In the genomic region with DNA sequence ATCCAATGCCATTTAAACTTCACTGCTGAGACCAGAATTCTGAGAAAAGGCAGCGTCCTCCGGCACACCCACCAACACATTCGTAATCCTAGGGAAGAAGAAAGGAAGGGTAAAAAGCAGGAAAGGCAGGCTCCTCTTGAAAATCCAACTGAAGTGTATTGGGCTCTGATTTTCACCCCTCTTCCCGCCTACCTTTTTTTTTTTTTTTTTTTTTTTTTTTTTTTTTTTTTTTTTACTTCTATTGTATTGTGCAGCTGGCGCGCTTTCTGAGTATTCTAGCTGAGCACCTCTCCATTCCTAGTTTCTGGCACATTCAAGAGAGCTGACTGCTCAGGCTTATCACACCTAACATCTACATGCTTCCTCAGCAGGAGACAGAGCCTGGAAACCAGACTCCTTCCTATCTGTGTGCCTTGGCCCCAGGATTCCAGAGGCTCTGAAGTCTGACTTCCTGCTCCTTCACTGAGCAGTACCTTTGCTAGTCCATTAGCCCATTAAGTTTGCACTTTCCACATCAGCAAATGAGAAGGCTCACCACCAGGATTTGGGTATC, we compare ENCODE assay signal across 8 mouse cellular contexts. TPM values are rescaled to one million over a fixed set of nuclear protein-coding genes. Genes with fewer than 3 reads are reported as not detected.
DNase-seq lines count a peak whose midpoint lies in the region; ATAC-seq lines count a peak whose summit lies in the region.

No protein-coding gene starts in this region.

- H3K27ac ChIP-seq in heart, embryonic 13.5 days (replicated peaks) = no peak overlapping the region
- no peak overlapping the region for H3K27ac ChIP-seq in liver, embryonic 12.5 days
- H3K27ac ChIP-seq in stomach, embryonic 14.5 days (ENCODE audit: low read length) = no peak overlapping the region

- H3K4me2 ChIP-seq in heart, embryonic 13.5 days = peak overlapping the region; percentile 89
- H3K4me2 ChIP-seq in liver, embryonic 12.5 days = peak overlapping the region; percentile 77
- peak overlapping the region; percentile 92 for H3K4me2 ChIP-seq in stomach, embryonic 14.5 days (replicated peaks; ENCODE audit: low read depth, low read length)

- H3K27me3 ChIP-seq in heart, embryonic 13.5 days (replicated peaks) = peaks cover 27% of the 10 kb centered on the region
- peaks cover 27% of the 10 kb centered on the region for H3K27me3 ChIP-seq in liver, embryonic 12.5 days (replicated peaks)
- no peaks in the 10 kb centered on the region for H3K27me3 ChIP-seq in stomach, embryonic 14.5 days (ENCODE audit: control insufficient read depth, insufficient read depth, low read length)

- no peak for ATAC-seq in heart, embryonic 13.5 days (ENCODE audit: extremely low read depth, insufficient number of reproducible peaks, low FRiP score, low TSS enrichment)
- no peak for ATAC-seq in liver, embryonic 12.5 days
- ATAC-seq in stomach, embryonic 14.5 days (ENCODE audit: insufficient number of reproducible peaks, insufficient read depth, low FRiP score, low read depth) = no peak

- peak; percentile 2 to 5 for DNase-seq in layer of hippocampus, adult 8-10 months (ENCODE audit: low spot score in 2 of 2)
- no peak for DNase-seq in layer of hippocampus, adult 9-10 months (ENCODE audit: low spot score)
- peak; percentile 10 for DNase-seq in brain, embryonic 18.5 days (ENCODE audit: low read depth, low spot score)
- DNase-seq in urinary bladder, postnatal 14 days (ENCODE audit: low spot score) = no peak
- no peak for DNase-seq in left cerebral cortex, adult 11 months (ENCODE audit: low spot score)

- WGBS in heart, embryonic 13.5 days = 4% methylated on average over 6 of the region's 6 CpGs
- WGBS in liver, embryonic 12.5 days (ENCODE audit: insufficient replicate concordance) = 13% methylated on average over 6 of the region's 6 CpGs
- 8% methylated on average over 6 of the region's 6 CpGs for WGBS in stomach, embryonic 14.5 days

- H3K9me3 ChIP-seq in heart, embryonic 13.5 days = no peaks in the 10 kb centered on the region
- no peaks in the 10 kb centered on the region for H3K9me3 ChIP-seq in liver, embryonic 12.5 days (replicated peaks)
- H3K9me3 ChIP-seq in stomach, embryonic 14.5 days (ENCODE audit: control insufficient read depth, low read depth, low read length) = no peaks in the 10 kb centered on the region

- H3K4me1 ChIP-seq in heart, embryonic 13.5 days = peaks cover 22% of the 10 kb centered on the region
- peaks cover 24% of the 10 kb centered on the region for H3K4me1 ChIP-seq in liver, embryonic 12.5 days
- H3K4me1 ChIP-seq in stomach, embryonic 14.5 days (ENCODE audit: control insufficient read depth, insufficient read depth, low read length) = no peaks in the 10 kb centered on the region

- no peaks in the 10 kb centered on the region for H3K36me3 ChIP-seq in heart, embryonic 13.5 days
- no peaks in the 10 kb centered on the region for H3K36me3 ChIP-seq in liver, embryonic 12.5 days
- H3K36me3 ChIP-seq in stomach, embryonic 14.5 days (ENCODE audit: control insufficient read depth, insufficient read depth, low read length) = no peaks in the 10 kb centered on the region

- peak overlapping the region; percentile 66 for H3K4me3 ChIP-seq in heart, embryonic 13.5 days
- H3K4me3 ChIP-seq in liver, embryonic 12.5 days = peak overlapping the region; percentile 58
- H3K4me3 ChIP-seq in stomach, embryonic 14.5 days (ENCODE audit: low read depth, low read length) = peak overlapping the region; percentile 49

- H3K9ac ChIP-seq in heart, embryonic 13.5 days = peak overlapping the region; percentile 69
- H3K9ac ChIP-seq in liver, embryonic 12.5 days = no peak overlapping the region
- peak overlapping the region; percentile 11; the same call in 1 of the 2 replicates for H3K9ac ChIP-seq in stomach, embryonic 14.5 days (replicated peaks; ENCODE audit: low read depth, low read length)

RNA-seq across cellular contexts. Expression of gene St8sia4, which starts 1.0 kb away (rescaled TPM):
- 10 to 100 TPM in 3 of 4 experiments, 1 to 10 TPM in 1; 9.5 to 13.7 (median 12.2) TPM for total RNA-seq in layer of hippocampus, adult 8-10 months (2022)
- polyA plus RNA-seq in heart, embryonic 13.5 days (2015; fragmentation: Nextera tagmentation; extraction: Ambion mirVana) = 1.3 and 1.6 TPM in 2 replicates
- polyA plus RNA-seq in liver, embryonic 12.5 days (2016; fragmentation: Nextera tagmentation; extraction: Ambion mirVana) = 2.1 and 2.4 TPM in 2 replicates
- 7.5 and 7.7 TPM in 2 replicates for polyA plus RNA-seq in stomach, embryonic 14.5 days (2014; fragmentation: Nextera tagmentation; extraction: Ambion mirVana)

Comparison
In these comparisons a context has a peak if more than half of its experiments do, and no peak if none do; other contexts are left out.
1. DNase-seq: peak in layer of hippocampus, adult 8-10 months (2 of 2) and brain, embryonic 18.5 days (single experiment); none in layer of hippocampus, adult 9-10 months (single experiment), urinary bladder, postnatal 14 days (single experiment) and left cerebral cortex, adult 11 months (single experiment).
2. Peak in every context shown above with its lines, with median percentiles within 50 percentile points of each other: H3K4me2 ChIP-seq and H3K4me3 ChIP-seq.